Comparison of ENCODE assay signal across 15 mouse cellular contexts in the genomic region with DNA sequence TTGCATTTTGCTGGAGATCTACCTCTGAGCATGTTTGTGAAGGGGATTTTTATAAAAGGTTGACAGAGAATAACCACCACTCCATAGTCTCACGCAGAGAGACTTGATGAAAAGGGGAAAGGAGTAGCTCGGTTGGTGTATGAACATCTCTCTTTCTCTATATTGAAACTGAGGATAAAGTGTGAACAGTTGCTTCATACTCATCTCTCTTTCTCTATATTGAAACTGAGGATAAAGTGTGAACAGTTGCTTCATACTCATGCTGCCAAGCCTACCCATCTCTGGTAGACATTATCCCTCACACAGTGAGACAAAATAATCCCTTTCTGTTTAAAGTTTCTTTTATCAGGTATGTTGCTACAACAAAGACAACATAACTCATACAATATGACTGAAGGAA.
"Had no signal": no experiment of that assay in that cellular context is flagged by ENCODE, and none has a peak within 500 bp of the region (broad histone marks: within the 10 kb centered on the region; RNA-seq: fewer than 3 reads in every experiment).

No protein-coding gene starts in this region.

- H3K9ac ChIP-seq: neural tube, embryonic 12.5 days; neural tube, embryonic 13.5 days; neural tube, embryonic 15.5 days; stomach, embryonic 15.5 days had no signal

- H3K36me3 ChIP-seq: neural tube, embryonic 12.5 days; neural tube, embryonic 13.5 days; neural tube, embryonic 15.5 days; stomach, embryonic 15.5 days had no signal

- H3K4me2 ChIP-seq: neural tube, embryonic 12.5 days; neural tube, embryonic 13.5 days; neural tube, embryonic 15.5 days; stomach, embryonic 15.5 days had no signal

- H3K27me3 ChIP-seq: neural tube, embryonic 12.5 days; neural tube, embryonic 13.5 days; neural tube, embryonic 15.5 days; stomach, embryonic 15.5 days had no signal

- H3K27ac ChIP-seq: neural tube, embryonic 12.5 days; neural tube, embryonic 13.5 days; neural tube, embryonic 15.5 days; stomach, embryonic 15.5 days had no signal

- H3K9me3 ChIP-seq: neural tube, embryonic 12.5 days; neural tube, embryonic 13.5 days; neural tube, embryonic 15.5 days; stomach, embryonic 15.5 days had no signal

- H3K4me1 ChIP-seq: neural tube, embryonic 12.5 days; neural tube, embryonic 13.5 days; neural tube, embryonic 15.5 days; stomach, embryonic 15.5 days had no signal

- DNase-seq: retina, postnatal 1 day; right cerebral cortex, adult 18-20 months; right cerebral cortex, postnatal 14 days; right cerebral cortex, postnatal 25 days; right cerebral cortex, postnatal 4 days; spleen, adult 18-20 months; thymus, adult 18-20 months; thymus, adult 2 months; thymus, postnatal 14 days; thymus, postnatal 36 days; thymus, postnatal 4 days had no signal

- H3K4me3 ChIP-seq: neural tube, embryonic 12.5 days; neural tube, embryonic 13.5 days; neural tube, embryonic 15.5 days; stomach, embryonic 15.5 days had no signal
